Mouse (Mus musculus): Measurements from ENCODE around the gene Fam117b.

- TF ChIP-seq CTCF (IDR thresholded peaks at IDR 0.05; ENCODE audit: low read depth, low read length) (no peak), POLR2A (IDR thresholded peaks at IDR 0.05; ENCODE audit: insufficient read depth, low read length) (no peak)
These were observed 24.8 kb upstream of the Fam117b start for GRCm38 (mm10) chr1:59888018-59888417.
